Mouse (Mus musculus) lung, postnatal 0 days (tissue): ENCODE measurements around the gene H2afy. TPM values are rescaled to one million over a fixed set of nuclear protein-coding genes. Genes with fewer than 3 reads are reported as not detected.

ENCODE experiments used
- ATAC-seq: fragments of 200-750 bp; cut with Nextera tagmentation; 2 replicates; pipeline ENCODE4 v1.8.0; 2017; ENCODE audit warnings: moderate library complexity
- DNase-seq: peaks from one replicate; pipeline ENCODE4 v3.0.0-alpha.2; 2016; ENCODE audit warnings: low spot score
- H3K27ac ChIP-seq: fragments of 300-500 bp; sonication (generic); 2 replicates; pipeline ENCODE4 v1.5.1; 2014; ENCODE audit warnings: antibody characterized with exemption, mild to moderate bottlenecking, low read length, mixed read lengths
- H3K27me3 ChIP-seq: fragments of 300-500 bp; sonication (generic); replicated peaks from 2 replicates; pipeline ENCODE4 v1.6.1; 2014; ENCODE audit warnings: low read length, mixed read lengths; ENCODE audit not compliant: insufficient read depth
- H3K36me3 ChIP-seq: fragments of 300-500 bp; sonication (generic); 2 replicates; pipeline ENCODE4 v1.6.1; 2014; ENCODE audit warnings: low read length, mixed read lengths; ENCODE audit not compliant: insufficient read depth
- H3K4me1 ChIP-seq: fragments of 300-500 bp; sonication (generic); 2 replicates; pipeline ENCODE4 v1.6.1; 2014; ENCODE audit warnings: antibody characterized with exemption, low read depth, low read length, mixed read lengths; ENCODE audit not compliant: insufficient read depth
- H3K4me2 ChIP-seq: fragments of 300-500 bp; sonication (generic); replicated peaks from 2 replicates; pipeline ENCODE4 v1.6.1; 2014; ENCODE audit warnings: low read depth, mild to moderate bottlenecking, low read length, moderate library complexity, mixed read lengths
- H3K4me3 ChIP-seq: fragments of 300-500 bp; sonication (generic); 2 replicates; pipeline ENCODE4 v1.5.1; 2014; ENCODE audit warnings: low read depth, low read length
- H3K9ac ChIP-seq: fragments of 300-500 bp; sonication (generic); replicated peaks from 2 replicates; pipeline ENCODE4 v1.6.1; 2014; ENCODE audit warnings: low read depth, mild to moderate bottlenecking
- H3K9me3 ChIP-seq: fragments of 300-500 bp; sonication (generic); 2 replicates; pipeline ENCODE4 v1.6.1; 2016; ENCODE audit warnings: low read length, mixed read lengths
- CTCF ChIP-seq: IDR thresholded peaks from 2 replicates; pipeline ENCODE4 v1.5.1; 2016; ENCODE audit warnings: antibody characterized with exemption, mild to moderate bottlenecking
- EP300 ChIP-seq: IDR thresholded peaks from 2 replicates; pipeline ENCODE4 v1.6.1; 2016; ENCODE audit warnings: antibody characterized with exemption, mild to moderate bottlenecking, control low read depth
- WGBS: fragments of 180-500 bp; shearing (Covaris S2); extraction: QIAGEN DNeasy Blood & Tissue Kit; methylation state at CpG from one replicate; pipeline ENCODE4 v1.1.7; 2014; 5-methylcytosine and 5-hydroxymethylcytosine counted together
- polyA plus RNA-seq: library from polyadenylated mRNA; unstranded; fragments of >200 nt; fragmentation: Nextera tagmentation; extraction: Ambion mirVana; gene quantifications from 2 replicates; pipeline ENCODE4 v1.2.1, GENCODE M21; 2015

H2afy gene
- polyA plus RNA-seq, 1 experiment from 2014 or later, result 126 TPM

DNA sequence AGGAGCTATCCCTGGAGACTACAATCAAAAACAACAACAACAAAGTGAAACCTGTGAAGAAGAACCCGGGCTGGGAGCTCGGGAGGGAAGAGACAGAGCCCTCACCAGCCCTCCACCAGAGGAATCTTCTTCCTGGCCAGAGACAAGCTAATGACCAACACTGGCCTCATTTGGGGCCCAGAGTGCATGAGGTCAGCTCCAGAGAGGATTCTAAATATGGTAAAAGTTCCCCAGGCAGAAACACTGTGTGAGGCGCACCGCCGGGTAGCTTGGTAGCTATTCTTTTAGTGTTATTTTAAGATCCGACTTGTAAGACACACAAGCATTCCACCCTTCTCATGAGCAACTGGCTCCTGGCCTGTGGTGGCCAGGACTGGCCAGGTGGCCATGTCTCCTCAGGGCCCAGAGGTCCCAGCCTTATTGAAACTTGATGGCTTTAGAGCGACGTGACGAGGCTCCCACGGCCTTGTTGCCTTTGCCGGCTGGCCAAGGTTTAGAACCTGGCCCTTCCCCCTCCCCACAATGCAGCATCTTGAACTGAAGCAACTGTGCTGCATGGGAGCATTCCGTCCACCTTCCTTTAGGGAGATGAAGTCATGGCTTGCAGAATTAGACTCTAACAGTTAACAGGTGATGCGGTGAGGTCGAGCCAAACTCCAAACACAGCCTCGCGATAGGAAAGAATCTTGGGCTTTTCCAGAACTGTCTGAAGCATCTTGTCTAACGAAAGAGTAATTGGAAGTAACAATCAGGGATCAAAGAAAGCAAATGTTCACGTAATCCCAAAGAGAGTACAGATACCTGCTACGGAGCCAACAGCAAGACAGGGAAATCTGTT lies 25.2 kb downstream of the H2afy start:
- Histone ChIP-seq H3K27me3 (no peaks in the 10 kb centered on the region), H3K9ac (no peak overlapping the region), H3K36me3 (no peaks in the 10 kb centered on the region), H3K27ac (0 out of 2 replicates have a peak overlapping the region, but pooled peaks have one; percentile 57), H3K4me1 (peaks cover 47% of the 10 kb centered on the region; the same call in 1 of the 2 replicates), H3K4me3 (no peak overlapping the region), H3K9me3 (no peaks in the 10 kb centered on the region), H3K4me2 (no peak overlapping the region)
- WGBS, result 80% methylated on average over 19 of the region's 19 CpGs
- TF ChIP-seq EP300 (no peak), CTCF (no peak)
- DNase-seq (no peak), ATAC-seq (no peak)

GRCm38 (mm10) chr13:56109703-56110102 lies 26.5 kb downstream of the H2afy start:
- H3K9ac ChIP-seq, result no peak overlapping the region
- H3K4me2 ChIP-seq, result no peak overlapping the region
- DNase-seq (no peak), ATAC-seq (no peak)
- H3K36me3 ChIP-seq, result no peaks in the 10 kb centered on the region
- TF ChIP-seq EP300 (no peak), CTCF (no peak)
- no peaks in the 10 kb centered on the region for H3K9me3 ChIP-seq
- H3K4me1 ChIP-seq, result peaks cover 35% of the 10 kb centered on the region; the same call in 1 of the 2 replicates
- 76% methylated on average over 4 of the region's 4 CpGs for WGBS
- peak overlapping the region; percentile 68 for H3K27ac ChIP-seq
- no peaks in the 10 kb centered on the region for H3K27me3 ChIP-seq
- H3K4me3 ChIP-seq, result no peak overlapping the region

- ATAC-seq (peak; percentile 75), DNase-seq (peak; percentile 68)
- WGBS, result 51% methylated on average over 17 of the region's 17 CpGs
- TF ChIP-seq EP300, result peak; percentile 42; the same call in 1 of the 2 replicates
- TF ChIP-seq CTCF, result no peak
- peak overlapping the region; percentile 68 for H3K27ac ChIP-seq
- no peaks in the 10 kb centered on the region for H3K27me3 ChIP-seq
- H3K9me3 ChIP-seq, result no peaks in the 10 kb centered on the region
- peaks cover 2% of the 10 kb centered on the region; the same call in 1 of the 2 replicates for H3K36me3 ChIP-seq
- no peak overlapping the region for H3K9ac ChIP-seq
- H3K4me1 ChIP-seq, result peaks cover 35% of the 10 kb centered on the region; the same call in 1 of the 2 replicates
- H3K4me2 ChIP-seq, result no peak overlapping the region
- H3K4me3 ChIP-seq, result no peak overlapping the region
Measured at GRCm38 (mm10) chr13:56108849-56109519, 27.2 kb downstream of the H2afy start.

- H3K27ac ChIP-seq, result no peak overlapping the region
- WGBS, result 68% methylated on average over 6 of the region's 6 CpGs
- no peak for ATAC-seq
Measured at GRCm38 (mm10) chr13:56104971-56105391, 31.2 kb downstream of the H2afy start.

DNA sequence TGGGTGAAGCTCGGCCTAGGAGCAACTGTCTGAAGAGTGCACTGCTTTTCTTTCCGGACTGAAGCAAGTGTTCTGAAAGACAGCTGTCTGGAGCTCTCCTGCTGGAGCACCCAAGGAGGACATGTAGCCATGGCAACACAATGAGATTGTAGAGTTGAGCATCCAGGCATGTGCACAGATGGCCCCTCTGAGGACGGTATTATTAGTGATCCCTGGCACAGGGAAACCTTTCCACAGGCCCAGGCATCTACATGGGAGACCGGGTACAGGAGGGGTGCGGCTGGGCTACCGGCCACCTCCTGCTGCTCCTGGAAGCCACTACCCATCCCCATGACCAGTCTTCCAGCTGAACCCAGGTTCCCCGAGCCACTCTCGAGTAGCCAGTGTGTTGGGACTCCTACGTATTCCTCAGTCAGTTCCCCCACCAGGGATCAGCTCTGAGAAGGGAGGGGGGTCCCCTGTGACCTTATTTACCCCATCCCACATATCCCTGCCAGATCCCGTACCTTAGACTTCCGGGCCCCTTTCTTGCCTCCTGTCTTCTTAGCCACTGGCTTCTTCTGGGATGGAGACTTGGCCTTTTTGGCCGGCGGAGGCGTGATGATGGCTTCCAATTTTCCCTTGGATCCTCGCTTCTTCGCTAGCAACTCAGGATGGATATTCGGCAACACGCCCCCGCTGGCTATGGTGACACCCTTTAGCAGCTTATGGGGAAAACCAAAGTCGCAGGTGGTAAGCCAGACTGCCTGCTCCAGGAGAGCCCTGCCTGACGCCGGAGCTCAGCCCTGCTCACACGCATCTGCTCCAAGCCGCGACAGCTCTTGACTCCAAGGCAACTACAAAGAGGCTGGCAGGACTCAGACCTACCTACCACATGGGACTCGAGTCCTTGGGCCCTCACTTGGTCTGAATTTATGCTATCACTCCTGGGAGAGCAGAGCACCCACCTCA lies 32.1 kb downstream of the H2afy start:
- H3K4me2 ChIP-seq, result no peak overlapping the region
- H3K27me3 ChIP-seq, result no peaks in the 10 kb centered on the region
- no peaks in the 10 kb centered on the region for H3K9me3 ChIP-seq
- TF ChIP-seq EP300 (no peak), CTCF (no peak)
- DNase-seq, result no peak
- no peak overlapping the region for H3K27ac ChIP-seq
- H3K9ac ChIP-seq, result no peak overlapping the region
- WGBS, result 92% methylated on average over 26 of the region's 26 CpGs
- peaks cover 9% of the 10 kb centered on the region; the same call in 1 of the 2 replicates for H3K36me3 ChIP-seq
- ATAC-seq, result no peak
- H3K4me1 ChIP-seq, result no peaks in the 10 kb centered on the region; the same call in 1 of the 2 replicates
- no peak overlapping the region for H3K4me3 ChIP-seq

More at GRCm38 (mm10) chr13:56104971-56105391, 31.2 kb downstream of the H2afy start:
- H3K4me1 ChIP-seq, result peaks cover 4% of the 10 kb centered on the region; the same call in 1 of the 2 replicates
- TF ChIP-seq EP300 (no peak), CTCF (peak; percentile 22; the same call in 1 of the 2 replicates)
- H3K4me3 ChIP-seq, result no peak overlapping the region
- H3K4me2 ChIP-seq, result no peak overlapping the region
- no peaks in the 10 kb centered on the region for H3K9me3 ChIP-seq
- no peaks in the 10 kb centered on the region for H3K27me3 ChIP-seq
- no peak overlapping the region for H3K9ac ChIP-seq
- peaks cover 8% of the 10 kb centered on the region; the same call in 1 of the 2 replicates for H3K36me3 ChIP-seq
- DNase-seq, result no peak
